Mouse (Mus musculus): ENCODE measurements at regions not wholly inside any gene's neighbourhood (a gene's known extent, or its start where the extent isn't known, plus 50 kb on each side); places are given as distances from the start of the nearest gene placed in this dataset. TPM values are rescaled to one million over a fixed set of nuclear protein-coding genes. Genes with fewer than 3 reads are reported as not detected.

- no peak overlapping the region for H3K27ac ChIP-seq (replicated peaks)
- no peak for ATAC-seq (ENCODE audit: extremely low read depth, insufficient number of reproducible peaks, low FRiP score, low TSS enrichment)
- no peaks in the 10 kb centered on the region for H3K4me1 ChIP-seq
- H3K36me3 ChIP-seq: no peaks in the 10 kb centered on the region
- WGBS: 55% methylated on average over 1 of the region's 1 CpGs
- no peak overlapping the region for H3K4me3 ChIP-seq
- no peak overlapping the region for H3K9ac ChIP-seq
- H3K4me2 ChIP-seq: no peak overlapping the region
- no peaks in the 10 kb centered on the region for H3K27me3 ChIP-seq (replicated peaks)
- H3K9me3 ChIP-seq: no peaks in the 10 kb centered on the region
Measured at GRCm38 (mm10) chr7:61851949-61852348, 494.4 kb upstream of the Ndn start.

- Histone ChIP-seq H3K36me3 (no peaks in the 10 kb centered on the region), H3K9ac (no peak overlapping the region), H3K4me3 (no peak overlapping the region), H3K4me2 (no peak overlapping the region), H3K27me3 (replicated peaks) (no peaks in the 10 kb centered on the region), H3K4me1 (no peaks in the 10 kb centered on the region), H3K9me3 (no peaks in the 10 kb centered on the region), H3K27ac (replicated peaks) (no peak overlapping the region)
- no peak for ATAC-seq (ENCODE audit: extremely low read depth, insufficient number of reproducible peaks, low FRiP score, low TSS enrichment)
Measured at GRCm38 (mm10) chr7:61864517-61864916, 481.9 kb upstream of the Ndn start.

- Histone ChIP-seq H3K4me1 (no peaks in the 10 kb centered on the region), H3K36me3 (no peaks in the 10 kb centered on the region), H3K27me3 (replicated peaks) (no peaks in the 10 kb centered on the region), H3K9me3 (0 out of 2 replicates have a peak, but pooled peaks cover 6% of the 10 kb centered on the region), H3K9ac (no peak overlapping the region), H3K4me2 (no peak overlapping the region), H3K27ac (replicated peaks) (no peak overlapping the region), H3K4me3 (no peak overlapping the region)
- ATAC-seq (ENCODE audit: extremely low read depth, insufficient number of reproducible peaks, low FRiP score, low TSS enrichment): no peak
- 79% methylated on average over 2 of the region's 2 CpGs for WGBS
Measured at GRCm38 (mm10) chr7:61866376-61866775, 480.0 kb upstream of the Ndn start.

GRCm38 (mm10) chr7:61876220-61876619, 470.1 kb upstream of the Ndn start:
- H3K27ac ChIP-seq (replicated peaks): no peak overlapping the region
- ATAC-seq (ENCODE audit: extremely low read depth, insufficient number of reproducible peaks, low FRiP score, low TSS enrichment): no peak
- WGBS: 61% methylated on average over 3 of the region's 3 CpGs

GRCm38 (mm10) chr7:61877311-61878065, 468.9 kb upstream of the Ndn start:
- H3K4me3 ChIP-seq: no peak overlapping the region
- no peaks in the 10 kb centered on the region for H3K4me1 ChIP-seq
- ATAC-seq (ENCODE audit: extremely low read depth, insufficient number of reproducible peaks, low FRiP score, low TSS enrichment): no peak
- no peaks in the 10 kb centered on the region for H3K27me3 ChIP-seq (replicated peaks)
- H3K4me2 ChIP-seq: no peak overlapping the region
- no peak overlapping the region for H3K27ac ChIP-seq (replicated peaks)
- WGBS: 49% methylated on average over 2 of the region's 2 CpGs
- no peak overlapping the region for H3K9ac ChIP-seq
- no peaks in the 10 kb centered on the region for H3K36me3 ChIP-seq
- H3K9me3 ChIP-seq: no peaks in the 10 kb centered on the region

More at GRCm38 (mm10) chr7:61876220-61876619, 470.1 kb upstream of the Ndn start:
- no peaks in the 10 kb centered on the region for H3K36me3 ChIP-seq
- no peak overlapping the region for H3K9ac ChIP-seq
- no peaks in the 10 kb centered on the region for H3K4me1 ChIP-seq
- H3K4me3 ChIP-seq: no peak overlapping the region
- no peaks in the 10 kb centered on the region for H3K27me3 ChIP-seq (replicated peaks)
- H3K4me2 ChIP-seq: no peak overlapping the region
- H3K9me3 ChIP-seq: no peaks in the 10 kb centered on the region

GRCm38 (mm10) chr7:61878095-61878494, 468.3 kb upstream of the Ndn start:
- no peak overlapping the region for H3K4me3 ChIP-seq
- H3K4me2 ChIP-seq: no peak overlapping the region
- no peaks in the 10 kb centered on the region for H3K27me3 ChIP-seq (replicated peaks)
- no peaks in the 10 kb centered on the region for H3K4me1 ChIP-seq
- no peaks in the 10 kb centered on the region for H3K9me3 ChIP-seq
- no peak overlapping the region for H3K27ac ChIP-seq (replicated peaks)
- 48% methylated on average over 2 of the region's 2 CpGs for WGBS
- ATAC-seq (ENCODE audit: extremely low read depth, insufficient number of reproducible peaks, low FRiP score, low TSS enrichment): no peak
- no peak overlapping the region for H3K9ac ChIP-seq
- no peaks in the 10 kb centered on the region for H3K36me3 ChIP-seq

- Histone ChIP-seq H3K4me3 (no peak overlapping the region), H3K27me3 (replicated peaks) (no peaks in the 10 kb centered on the region), H3K9me3 (no peaks in the 10 kb centered on the region), H3K36me3 (no peaks in the 10 kb centered on the region), H3K4me2 (no peak overlapping the region), H3K27ac (replicated peaks) (no peak overlapping the region), H3K4me1 (no peaks in the 10 kb centered on the region), H3K9ac (no peak overlapping the region)
- no peak for ATAC-seq (ENCODE audit: extremely low read depth, insufficient number of reproducible peaks, low FRiP score, low TSS enrichment)
Measured at GRCm38 (mm10) chr7:61878585-61878984, 467.8 kb upstream of the Ndn start.

MicroRNA genes in the stretch of these regions (microRNA counts, 519-probe panel; counts per million panel counts)
- 209 counts per million, percentile 61 among the panel's probes with 10 or more counts for microRNA mmu-miR-344

Small RNAs in the stretch of these regions (microRNA-seq; reads per million reads assigned to microRNA genes)
- gene Gm22466 (not detected), gene Gm23490 (not detected), gene Gm23873 (not detected), gene Gm23917 (not detected), gene Gm23962 (not detected), gene Gm25533 (not detected), gene Mir344 (not detected), gene Mir344b (1.2 reads per million), gene Mir344c (not detected), gene Mir344d-1 (not detected), gene Mir344d-2 (not detected), gene Mir344d-3 (not detected), gene Mir344e (not detected), gene Mir344h-1 (not detected), gene Mir344h-2 (not detected)

Measured in heart, embryonic 13.5 days (tissue).